Mouse (Mus musculus): ENCODE results near the gene Atp5g2. TPM values are rescaled to one million over a fixed set of nuclear protein-coding genes. Genes with fewer than 3 reads are reported as not detected.
"Not testable (repeated sequence)": the region's sequence is repeated elsewhere in the genome, so short reads cannot be mapped to it uniquely, and the experiment has no call there.

The Atp5g2 gene
- polyA plus RNA-seq, 1 experiment from 2014 or later: 87.4 TPM

GRCm38 (mm10) chr15:102673548-102673947, 1.4 kb upstream of the Atp5g2 start:
- Histone ChIP-seq H3K27ac (ENCODE audit: low read depth) (peak overlapping the region; percentile 100), H3K9me3 (ENCODE audit: control insufficient read depth, low read length) (no peaks in the 10 kb centered on the region), H3K9ac (ENCODE audit: low read length) (no peak overlapping the region), H3K4me2 (ENCODE audit: low read length) (peak overlapping the region; percentile 76), H3K4me1 (replicated peaks; ENCODE audit: control insufficient read depth, insufficient read depth, low read length) (peaks cover 28% of the 10 kb centered on the region), H3K4me3 (ENCODE audit: low read depth, low read length) (peak overlapping the region; percentile 42; the same call in 1 of the 2 replicates), H3K36me3 (ENCODE audit: control insufficient read depth, insufficient read depth, low read length) (peaks cover 11% of the 10 kb centered on the region; the same call in 1 of the 2 replicates), H3K27me3 (replicated peaks; ENCODE audit: control insufficient read depth, insufficient read depth, low read length) (no peaks in the 10 kb centered on the region)
- peak; percentile 75 for DNase-seq (ENCODE audit: low spot score)
- WGBS: 3% methylated on average over 10 of the region's 10 CpGs
- ATAC-seq (replicated peaks; ENCODE audit: low FRiP score, low TSS enrichment, low read depth): peak; percentile 20

GRCm38 (mm10) chr15:102671721-102672214, 384 bp downstream of the Atp5g2 start:
- H3K9me3 ChIP-seq (ENCODE audit: control insufficient read depth, low read length): no peaks in the 10 kb centered on the region
- ATAC-seq (replicated peaks; ENCODE audit: low FRiP score, low TSS enrichment, low read depth): peak; percentile 69
- H3K4me3 ChIP-seq (ENCODE audit: low read depth, low read length): peak overlapping the region; percentile 42
- H3K27me3 ChIP-seq (replicated peaks; ENCODE audit: control insufficient read depth, insufficient read depth, low read length): no peaks in the 10 kb centered on the region
- peak overlapping the region; percentile 76 for H3K4me2 ChIP-seq (ENCODE audit: low read length)
- H3K4me1 ChIP-seq (replicated peaks; ENCODE audit: control insufficient read depth, insufficient read depth, low read length): peaks cover 28% of the 10 kb centered on the region
- WGBS: 1% methylated on average over 34 of the region's 34 CpGs
- peak overlapping the region; percentile 100 for H3K27ac ChIP-seq (ENCODE audit: low read depth)
- peak overlapping the region; percentile 85 for H3K9ac ChIP-seq (ENCODE audit: low read length)
- peaks cover 28% of the 10 kb centered on the region for H3K36me3 ChIP-seq (ENCODE audit: control insufficient read depth, insufficient read depth, low read length)
- peak; percentile 91 for DNase-seq (ENCODE audit: low spot score)

- H3K27ac ChIP-seq (ENCODE audit: low read depth): peak overlapping the region; percentile 100
- peak overlapping the region; percentile 96 for H3K9ac ChIP-seq (ENCODE audit: low read length)
- H3K36me3 ChIP-seq (ENCODE audit: control insufficient read depth, insufficient read depth, low read length): peaks cover 36% of the 10 kb centered on the region
- no peaks in the 10 kb centered on the region for H3K9me3 ChIP-seq (ENCODE audit: control insufficient read depth, low read length)
- no peaks in the 10 kb centered on the region for H3K27me3 ChIP-seq (replicated peaks; ENCODE audit: control insufficient read depth, insufficient read depth, low read length)
- DNase-seq (ENCODE audit: low spot score) (peak; percentile 100), ATAC-seq (replicated peaks; ENCODE audit: low FRiP score, low TSS enrichment, low read depth) (peak; percentile 91)
- peaks cover 28% of the 10 kb centered on the region for H3K4me1 ChIP-seq (replicated peaks; ENCODE audit: control insufficient read depth, insufficient read depth, low read length)
- under 1% methylated on average over 53 of the region's 53 CpGs for WGBS
- peak overlapping the region; percentile 74 for H3K4me3 ChIP-seq (ENCODE audit: low read depth, low read length)
- H3K4me2 ChIP-seq (ENCODE audit: low read length): peak overlapping the region; percentile 95
These were observed 1.2 kb downstream of the Atp5g2 start for GRCm38 (mm10) chr15:102670767-102671575.

- Histone ChIP-seq H3K36me3 (ENCODE audit: control insufficient read depth, insufficient read depth, low read length) (peaks cover 42% of the 10 kb centered on the region), H3K4me1 (replicated peaks; ENCODE audit: control insufficient read depth, insufficient read depth, low read length) (peaks cover 28% of the 10 kb centered on the region), H3K9ac (ENCODE audit: low read length) (peak overlapping the region; percentile 96), H3K9me3 (ENCODE audit: control insufficient read depth, low read length) (no peaks in the 10 kb centered on the region), H3K27ac (ENCODE audit: low read depth) (peak overlapping the region; percentile 94), H3K4me3 (ENCODE audit: low read depth, low read length) (peak overlapping the region; percentile 74), H3K4me2 (ENCODE audit: low read length) (peak overlapping the region; percentile 95), H3K27me3 (replicated peaks; ENCODE audit: control insufficient read depth, insufficient read depth, low read length) (no peaks in the 10 kb centered on the region)
- DNase-seq (ENCODE audit: low spot score): no peak
- 6% methylated on average over 6 of the region's 6 CpGs for WGBS
- ATAC-seq (replicated peaks; ENCODE audit: low FRiP score, low TSS enrichment, low read depth): no peak
These were observed 1.9 kb downstream of the Atp5g2 start for GRCm38 (mm10) chr15:102670281-102670680.

- no peak overlapping the region for H3K9ac ChIP-seq (ENCODE audit: low read length)
- 87% methylated on average over 8 of the region's 8 CpGs for WGBS
- no peak overlapping the region for H3K27ac ChIP-seq (ENCODE audit: low read depth)
- no peaks in the 10 kb centered on the region for H3K27me3 ChIP-seq (replicated peaks; ENCODE audit: control insufficient read depth, insufficient read depth, low read length)
- H3K4me2 ChIP-seq (ENCODE audit: low read length): peak overlapping the region; percentile 95
- peaks cover 49% of the 10 kb centered on the region for H3K36me3 ChIP-seq (ENCODE audit: control insufficient read depth, insufficient read depth, low read length)
- ATAC-seq (replicated peaks; ENCODE audit: low FRiP score, low TSS enrichment, low read depth) (no peak), DNase-seq (ENCODE audit: low spot score) (no peak)
- H3K4me1 ChIP-seq (replicated peaks; ENCODE audit: control insufficient read depth, insufficient read depth, low read length): peaks cover 28% of the 10 kb centered on the region
- H3K9me3 ChIP-seq (ENCODE audit: control insufficient read depth, low read length): no peaks in the 10 kb centered on the region
- H3K4me3 ChIP-seq (ENCODE audit: low read depth, low read length): peak overlapping the region; percentile 74
These were observed 2.6 kb downstream of the Atp5g2 start for GRCm38 (mm10) chr15:102669571-102669970.

- Histone ChIP-seq H3K36me3 (ENCODE audit: control insufficient read depth, insufficient read depth, low read length) (peaks cover 88% of the 10 kb centered on the region), H3K4me3 (ENCODE audit: low read depth, low read length) (no peak overlapping the region), H3K4me1 (replicated peaks; ENCODE audit: control insufficient read depth, insufficient read depth, low read length) (peaks cover 12% of the 10 kb centered on the region), H3K27me3 (replicated peaks; ENCODE audit: control insufficient read depth, insufficient read depth, low read length) (no peaks in the 10 kb centered on the region), H3K4me2 (ENCODE audit: low read length) (no peak overlapping the region), H3K27ac (ENCODE audit: low read depth) (no peak overlapping the region), H3K9me3 (ENCODE audit: control insufficient read depth, low read length) (no peaks in the 10 kb centered on the region), H3K9ac (ENCODE audit: low read length) (no peak overlapping the region)
- peak; percentile 38; the same call in 1 of the 2 replicates for ATAC-seq (replicated peaks; ENCODE audit: low FRiP score, low TSS enrichment, low read depth)
- DNase-seq (ENCODE audit: low spot score): peak; percentile 82
- 48% methylated on average over 4 of the region's 4 CpGs for WGBS
These were observed 6.7 kb downstream of the Atp5g2 start for GRCm38 (mm10) chr15:102665494-102665893.

GRCm38 (mm10) chr15:102663825-102664224, 8.3 kb downstream of the Atp5g2 start:
- 92% methylated on average over 8 of the region's 8 CpGs for WGBS
- H3K4me3 ChIP-seq (ENCODE audit: low read depth, low read length): no peak overlapping the region
- peaks cover 83% of the 10 kb centered on the region for H3K36me3 ChIP-seq (ENCODE audit: control insufficient read depth, insufficient read depth, low read length)
- no peaks in the 10 kb centered on the region for H3K9me3 ChIP-seq (ENCODE audit: control insufficient read depth, low read length)
- no peak overlapping the region for H3K4me2 ChIP-seq (ENCODE audit: low read length)
- ATAC-seq (replicated peaks; ENCODE audit: low FRiP score, low TSS enrichment, low read depth): no peak
- H3K27ac ChIP-seq (ENCODE audit: low read depth): no peak overlapping the region
- H3K4me1 ChIP-seq (replicated peaks; ENCODE audit: control insufficient read depth, insufficient read depth, low read length): no peaks in the 10 kb centered on the region
- no peaks in the 10 kb centered on the region for H3K27me3 ChIP-seq (replicated peaks; ENCODE audit: control insufficient read depth, insufficient read depth, low read length)
- no peak for DNase-seq (ENCODE audit: low spot score)
- H3K9ac ChIP-seq (ENCODE audit: low read length): no peak overlapping the region

- not testable (repeated sequence) for H3K27me3 ChIP-seq (replicated peaks; ENCODE audit: control insufficient read depth, insufficient read depth, low read length); ATAC-seq (replicated peaks; ENCODE audit: low FRiP score, low TSS enrichment, low read depth); H3K9me3 ChIP-seq (ENCODE audit: control insufficient read depth, low read length); H3K4me3 ChIP-seq (ENCODE audit: low read depth, low read length); H3K9ac ChIP-seq (ENCODE audit: low read length); H3K4me2 ChIP-seq (ENCODE audit: low read length); DNase-seq (ENCODE audit: low spot score); H3K27ac ChIP-seq (ENCODE audit: low read depth); H3K4me1 ChIP-seq (replicated peaks; ENCODE audit: control insufficient read depth, insufficient read depth, low read length)
- no CpG with 5 or more reads among the region's 2 CpGs for WGBS
- peaks cover 71% of the 10 kb centered on the region for H3K36me3 ChIP-seq (ENCODE audit: control insufficient read depth, insufficient read depth, low read length)
These were observed 9.6 kb downstream of the Atp5g2 start for GRCm38 (mm10) chr15:102662601-102663000.

All from intestine, embryonic 14.5 days (tissue).